Mouse (Mus musculus) megakaryocyte-erythroid progenitor cell, adult 5-6 weeks (primary cell): ENCODE measurements around the gene Tbc1d15. TPM values are rescaled to one million over a fixed set of nuclear protein-coding genes. Genes with fewer than 3 reads are reported as not detected.
"Not testable (repeated sequence)": the region's sequence is repeated elsewhere in the genome, so short reads cannot be mapped to it uniquely, and the experiment has no call there.

Experiments
- ATAC-seq: replicated peaks from 2 replicates; pipeline ENCODE4 v1.8.0; 2016; ENCODE audit warnings: mild to moderate bottlenecking, inconsistent platforms; ENCODE audit not compliant: severe bottlenecking, poor library complexity, low FRiP score, low TSS enrichment
- total RNA-seq, 2 experiments: library from RNA; stranded (forward) in 1 of 2; stranded (reverse) in 1 of 2; fragments of 200-1000, 215-1000 nt in 1 of 2; fragments of >200 nt in 1 of 2; fragmentation: Nextera tagmentation in 1 of 2; gene quantifications; 2 replicates each; pipeline ENCODE4 v1.2.3; 2014 to 2017

Gene Tbc1d15
- total RNA-seq, 2 experiments from 2014 or later = 28.3 to 30.7 TPM

DNA sequence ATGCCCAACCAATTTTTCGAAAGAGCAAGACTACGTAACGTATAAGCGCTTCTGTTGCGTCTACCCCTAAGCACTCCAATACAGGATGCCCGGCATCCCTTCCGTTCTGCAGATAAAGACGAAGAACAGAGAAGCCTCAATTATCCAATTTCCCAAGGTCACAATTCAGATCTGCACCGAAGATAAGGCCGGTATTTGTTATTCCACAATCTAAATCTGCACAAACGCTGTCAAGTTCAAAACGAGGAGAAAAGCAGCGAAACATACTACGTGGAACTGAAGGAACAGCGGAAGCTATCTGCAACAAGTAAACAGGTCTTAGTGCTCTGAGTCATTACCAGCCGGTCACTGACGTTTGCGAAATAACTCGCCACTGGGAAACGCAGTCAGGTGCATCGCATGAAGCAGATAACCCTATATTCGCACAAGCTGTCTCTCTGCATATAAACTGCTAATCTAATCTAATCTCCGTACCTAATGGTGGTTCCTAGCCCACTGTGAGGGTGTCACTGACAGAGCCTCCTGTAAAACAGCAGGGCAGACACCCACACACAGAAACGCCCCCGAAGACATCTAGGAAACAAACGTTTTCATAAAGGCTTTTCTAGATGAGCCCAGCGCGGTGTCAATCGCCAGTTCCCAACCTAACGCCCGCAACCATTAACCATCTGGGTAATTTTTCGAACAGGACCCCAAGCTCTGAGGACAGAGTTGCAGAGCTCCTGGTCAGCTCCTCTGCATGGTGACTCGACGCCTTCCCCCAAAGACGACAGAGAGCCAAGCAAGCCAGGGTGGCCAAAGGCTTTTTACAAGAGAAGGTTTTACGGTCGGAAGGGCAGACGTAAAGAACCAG is 806 bp downstream of the Tbc1d15 start:
- ATAC-seq = peak; percentile 29

GRCm38 (mm10) chr10:115248041-115248440 is 3.2 kb downstream of the Tbc1d15 start:
- ATAC-seq = no peak

- no peak for ATAC-seq
Measured at GRCm38 (mm10) chr10:115245488-115245887, 5.8 kb downstream of the Tbc1d15 start.

DNA sequence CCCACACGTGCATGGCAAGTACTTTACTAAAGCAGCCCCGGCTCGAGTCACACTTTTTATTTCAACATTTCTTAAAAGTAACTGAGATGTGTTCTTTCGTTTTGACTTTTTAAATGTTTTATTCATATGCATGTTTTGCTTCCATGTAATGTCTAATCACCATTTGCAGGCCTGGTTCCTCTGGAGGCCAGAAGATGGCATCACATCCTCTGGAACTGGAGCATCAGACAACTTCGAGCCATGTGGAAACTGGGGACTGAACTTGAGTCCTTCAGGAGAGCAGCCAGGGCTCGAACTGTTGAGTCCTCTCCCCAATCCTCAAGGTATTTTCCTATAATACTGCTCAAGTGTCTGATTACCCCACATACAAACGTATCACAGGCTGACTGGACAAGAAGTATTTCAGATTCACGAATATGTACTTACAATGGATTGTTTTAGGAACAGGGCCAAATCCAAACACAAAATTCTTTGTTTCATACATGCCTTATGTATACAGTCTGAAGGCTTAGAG is 10.1 kb downstream of the Tbc1d15 start:
- ATAC-seq = no peak

DNA sequence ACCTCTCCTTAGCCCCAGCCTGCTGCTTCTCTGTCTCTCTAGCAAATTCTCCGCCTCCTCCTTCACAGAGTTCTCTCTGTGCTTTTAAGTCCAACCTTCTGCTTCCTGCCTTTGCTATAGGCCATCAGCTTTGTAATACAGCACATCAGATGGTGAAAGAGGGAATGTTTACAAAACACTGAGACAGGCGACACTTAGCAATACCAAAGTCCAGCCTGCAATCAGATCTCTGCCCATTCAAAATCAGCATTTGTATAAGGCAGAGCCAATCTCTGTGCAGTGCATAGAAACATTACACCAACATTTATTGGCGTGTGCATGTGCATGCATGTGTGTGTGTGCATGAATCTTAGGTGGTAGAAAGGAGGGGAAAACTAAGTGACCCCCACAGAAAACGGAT is 13.3 kb downstream of the Tbc1d15 start:
- ATAC-seq = no peak

DNA sequence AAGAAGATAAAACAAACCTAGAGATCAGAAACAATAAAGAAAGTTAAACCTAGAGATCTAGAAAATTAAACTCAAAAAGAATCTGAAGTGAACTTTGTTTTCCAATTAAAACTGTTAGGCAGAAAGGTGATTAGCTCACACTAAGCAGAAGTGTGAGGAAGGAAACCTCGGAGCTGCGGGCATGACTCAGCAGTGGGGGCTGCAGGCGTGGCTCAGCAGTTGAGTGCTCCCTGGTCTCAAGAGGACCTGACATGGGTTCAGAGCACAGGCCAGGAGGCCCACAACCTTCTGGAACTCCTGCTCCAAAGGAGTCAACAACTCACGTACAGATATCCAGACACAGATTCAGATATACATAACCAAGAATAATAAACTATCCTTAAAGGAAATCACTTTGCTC is 14.5 kb downstream of the Tbc1d15 start:
- peak; percentile 59; the same call in 1 of the 2 replicates for ATAC-seq

- ATAC-seq = no peak
Measured at GRCm38 (mm10) chr10:115235501-115235900, 15.8 kb downstream of the Tbc1d15 start.

- ATAC-seq = no peak
Measured at GRCm38 (mm10) chr10:115233798-115234197, 17.5 kb downstream of the Tbc1d15 start.

DNA sequence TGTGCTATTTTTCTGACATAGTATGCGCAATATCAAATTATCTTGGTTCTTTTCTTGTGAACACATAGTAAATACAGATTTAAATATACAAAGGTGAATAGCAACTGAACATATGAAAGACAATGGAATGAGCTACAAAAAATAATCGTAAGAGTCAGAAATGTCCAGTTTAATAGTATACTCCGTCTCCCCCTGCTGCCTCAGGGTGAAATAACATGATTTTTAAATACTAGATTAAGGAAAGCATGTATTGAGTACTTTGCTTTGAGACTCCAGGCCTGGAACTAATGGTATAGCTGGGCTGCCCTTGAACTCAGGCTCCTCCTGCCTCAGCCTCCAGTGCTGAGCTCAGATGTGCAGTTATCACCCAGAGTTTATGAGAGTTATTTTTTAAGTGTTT is 18.8 kb downstream of the Tbc1d15 start:
- ATAC-seq = peak; percentile 62

DNA sequence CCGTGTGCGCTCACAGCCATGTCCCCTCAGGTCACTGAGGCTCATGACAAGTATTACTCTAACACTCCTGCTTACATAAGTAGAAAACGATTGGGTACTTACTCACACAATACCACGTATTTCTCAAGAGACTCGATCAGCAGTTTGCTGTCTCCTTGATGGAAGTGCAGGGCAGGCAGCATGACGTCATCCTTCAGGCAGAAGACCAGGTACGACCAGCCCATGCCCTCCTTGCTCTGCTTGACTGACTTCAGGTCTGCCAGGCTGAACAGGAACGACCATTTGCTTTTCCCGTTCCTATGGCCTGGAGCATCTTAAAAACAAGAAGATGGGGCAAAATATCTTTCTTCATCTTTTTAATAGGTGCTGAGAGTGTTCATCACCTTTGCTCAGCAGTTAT is 22.2 kb downstream of the Tbc1d15 start:
- no peak for ATAC-seq

DNA sequence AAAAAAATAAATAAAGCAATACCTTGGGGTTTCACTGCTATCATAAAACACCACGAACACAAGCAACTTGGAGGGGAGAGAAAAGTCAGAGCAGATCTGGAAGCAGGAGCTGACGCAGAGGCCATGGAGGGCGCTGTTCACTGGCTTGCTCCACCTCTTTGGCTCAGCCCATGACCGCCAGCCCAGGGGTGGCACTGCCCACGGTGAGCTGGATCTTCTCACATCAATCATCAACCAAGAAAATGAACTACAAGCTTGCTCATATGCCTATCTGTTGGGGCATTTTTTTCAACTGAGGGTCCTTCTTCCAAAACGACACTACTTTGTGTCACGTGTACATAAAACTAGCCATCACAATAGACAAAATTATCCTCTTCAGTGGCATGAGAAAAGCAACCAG is 24.7 kb downstream of the Tbc1d15 start:
- ATAC-seq = no peak

- ATAC-seq = no peak
Measured at GRCm38 (mm10) chr10:115223845-115224244, 27.4 kb downstream of the Tbc1d15 start.

GRCm38 (mm10) chr10:115212916-115213580 is 38.2 kb downstream of the Tbc1d15 start:
- no peak for ATAC-seq

DNA sequence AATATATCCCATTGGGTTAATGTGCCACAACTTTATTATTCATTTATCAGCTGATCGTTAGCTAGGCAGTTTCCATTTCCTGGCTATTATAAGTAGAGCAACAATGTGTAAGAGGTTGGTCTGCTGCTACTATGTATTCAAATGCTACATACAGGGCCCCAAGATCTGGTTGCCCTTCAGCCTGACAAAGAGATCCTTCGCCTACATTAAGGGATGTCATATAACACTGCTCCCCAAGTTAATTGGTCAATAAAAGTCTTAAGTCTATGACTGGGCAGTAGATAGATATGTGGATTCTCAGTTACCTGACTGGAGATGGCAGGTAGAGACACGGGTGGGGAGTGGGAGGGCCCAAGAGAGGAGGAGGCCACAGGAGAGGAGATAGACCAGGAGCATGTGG is 45.4 kb downstream of the Tbc1d15 start:
- no peak for ATAC-seq

- peak; percentile 50; the same call in 1 of the 2 replicates for ATAC-seq
Measured at GRCm38 (mm10) chr10:115205284-115205683, 46.0 kb downstream of the Tbc1d15 start.

DNA sequence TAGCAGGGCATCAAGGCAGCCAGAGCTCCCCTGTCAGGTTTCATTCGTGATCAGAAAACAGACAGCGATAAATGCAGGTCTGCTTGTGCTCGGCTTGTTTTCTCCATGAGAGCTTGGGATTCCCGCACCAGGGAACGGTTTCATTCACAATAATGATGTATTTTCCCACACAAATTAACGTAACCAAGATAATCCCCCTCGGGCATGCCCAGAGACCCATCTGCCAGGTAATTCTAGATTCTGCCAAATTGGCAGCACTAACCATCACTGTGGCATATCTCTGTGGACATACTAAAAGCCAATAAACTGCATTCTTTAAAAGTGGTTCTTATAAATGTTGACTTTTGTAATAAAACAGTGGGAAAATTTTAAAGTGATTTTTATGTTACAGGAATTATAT is 60.1 kb downstream of the Tbc1d15 start:
- ATAC-seq = no peak

DNA sequence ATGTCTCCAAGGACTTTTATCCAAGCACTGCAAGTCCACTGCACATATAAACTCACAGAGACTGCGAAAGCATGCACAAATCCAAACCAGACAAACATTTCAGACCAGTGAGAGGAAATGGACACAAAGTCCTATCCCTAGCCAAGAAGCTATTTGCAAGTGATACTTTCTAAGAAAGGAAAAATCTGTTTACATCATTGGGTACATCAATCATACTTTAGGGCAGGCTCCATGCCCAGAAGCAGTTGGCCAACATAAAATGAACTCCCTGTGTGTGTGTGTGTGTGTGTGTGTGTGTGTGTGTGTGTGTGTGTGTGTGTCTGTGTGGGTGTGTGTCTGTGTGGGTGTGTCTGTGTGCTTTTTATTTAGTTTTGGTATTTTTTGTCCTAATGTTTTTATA is 63.9 kb downstream of the Tbc1d15 start:
- ATAC-seq = no peak

DNA sequence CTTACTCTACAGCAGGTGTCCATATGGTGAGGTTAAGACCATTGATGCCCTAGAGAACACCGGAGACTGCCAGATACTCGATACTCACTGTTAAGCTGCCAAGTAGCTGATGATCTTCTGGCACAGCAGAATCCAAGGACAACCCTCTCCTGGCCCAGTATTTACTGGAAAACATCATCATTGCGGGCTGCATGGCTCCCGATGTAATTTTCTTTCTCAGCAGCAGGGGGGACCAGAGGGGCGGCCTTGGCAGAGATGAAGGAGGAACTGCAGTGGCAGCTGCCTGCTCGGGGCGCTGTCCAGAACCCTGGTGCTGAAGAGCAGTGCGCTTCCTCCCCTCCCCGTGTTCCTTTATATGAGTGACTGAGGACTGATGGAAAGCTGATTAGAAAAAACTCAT is 66.6 kb downstream of the Tbc1d15 start, which contains the start of gene Tph2:
Gene Tph2, minus strand, starts transcription at position 326 of the 400 bp plus-strand sequence.
- ATAC-seq = peak; percentile 100

DNA sequence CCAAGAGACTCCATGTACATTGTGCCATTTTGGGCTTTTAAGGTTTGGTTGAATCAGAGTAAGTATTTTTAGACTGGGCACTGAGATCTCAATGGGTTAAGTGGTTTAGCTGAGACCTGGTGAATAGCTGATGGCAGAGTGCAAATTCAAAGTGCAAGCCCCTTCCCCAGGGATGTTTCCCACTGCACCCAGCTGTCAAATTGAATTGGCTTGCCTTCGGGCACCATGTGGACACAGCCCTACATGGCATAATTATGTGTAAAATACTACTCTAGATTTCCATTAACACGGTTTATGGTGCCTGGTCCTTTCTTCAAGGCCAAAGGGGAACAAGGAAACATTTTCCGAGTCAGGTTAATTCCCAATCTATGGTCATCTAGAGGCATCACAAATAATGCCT is 70.2 kb downstream of the Tbc1d15 start:
- ATAC-seq = no peak

DNA sequence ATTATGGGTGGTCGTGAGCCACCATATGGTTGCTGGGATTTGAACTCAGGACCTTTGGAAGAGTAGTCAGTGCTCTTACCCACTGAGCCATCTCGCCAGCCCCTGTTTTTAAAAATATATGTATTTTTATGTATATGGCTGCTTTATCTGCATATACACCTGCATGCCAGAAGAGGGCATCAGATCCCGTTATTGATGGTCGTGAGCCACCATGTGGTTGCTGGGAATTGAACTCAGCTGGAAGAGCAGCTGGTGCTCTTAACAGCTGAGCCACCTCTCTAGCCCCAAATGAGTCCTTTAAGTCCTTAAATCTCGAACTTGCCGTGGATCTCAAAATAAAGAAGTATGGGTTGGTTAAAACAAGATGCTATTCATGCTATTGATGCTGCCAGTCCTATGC is 73.2 kb downstream of the Tbc1d15 start:
- not testable (repeated sequence) for ATAC-seq

- no peak for ATAC-seq
Measured at GRCm38 (mm10) chr10:115175591-115175991, 75.7 kb downstream of the Tbc1d15 start.
